Mouse (Mus musculus) urinary bladder, postnatal 36 days (tissue): Measurements from ENCODE around the gene Arrb1.

Source experiments
- DNase-seq, 2 experiments: peaks; one replicate each; pipeline ENCODE4 v3.0.0; 2022; ENCODE audit warnings: low spot score in 2 of 2, mixed read lengths in 1 of 2

Arrb1 gene

DNA sequence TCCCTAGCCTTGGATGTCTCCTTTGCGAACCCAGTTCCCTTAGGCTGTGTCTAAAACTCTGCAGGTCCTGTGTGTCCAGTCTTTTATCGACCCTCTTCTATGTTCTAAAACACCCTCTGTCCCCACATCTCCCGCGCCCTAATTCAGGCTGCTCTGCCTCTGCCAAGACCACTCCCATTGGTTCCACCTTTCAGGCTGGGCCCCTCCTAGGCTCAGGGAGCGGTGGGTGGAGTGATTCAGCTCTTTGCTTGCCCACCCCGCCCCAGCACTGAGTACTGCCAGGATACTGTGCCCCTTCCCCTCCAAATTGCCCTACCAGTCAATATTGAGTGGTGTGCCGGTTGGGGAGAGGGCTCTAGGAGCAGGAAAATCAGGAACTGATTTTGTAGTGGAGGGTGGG lies 92.1 kb downstream of the Arrb1 start:
- no peak for DNase-seq

DNA sequence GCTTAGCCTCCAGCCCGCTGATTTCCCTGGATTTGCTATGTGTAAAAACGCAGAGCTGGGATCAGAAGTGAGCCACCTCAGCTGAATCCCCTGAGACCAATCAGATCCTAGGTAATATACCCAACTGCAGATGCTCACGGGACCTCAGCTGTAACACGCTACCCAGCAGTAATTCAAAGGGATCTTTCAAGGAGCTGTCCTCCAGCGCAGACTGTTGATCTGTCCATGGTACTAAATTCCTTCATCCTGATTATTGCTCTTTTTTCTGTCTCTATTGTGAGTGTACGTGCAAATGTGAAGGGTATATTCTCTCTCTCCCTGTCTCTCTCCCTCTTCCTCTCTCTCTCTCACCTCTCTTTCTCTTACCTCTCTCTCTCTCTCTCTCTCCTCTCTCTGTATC lies 97.0 kb downstream of the Arrb1 start:
- DNase-seq = no peak

- peak in 1 of 2 experiments; percentile 34 for DNase-seq
Observed at GRCm38 (mm10) chr7:99633966-99634665, 98.8 kb downstream of the Arrb1 start.

GRCm38 (mm10) chr7:99641245-99641644 lies 106.0 kb downstream of the Arrb1 start:
- DNase-seq = peak in 1 of 2 experiments; percentile 32

GRCm38 (mm10) chr7:99642078-99642477 lies 106.8 kb downstream of the Arrb1 start:
- DNase-seq = no peak

- no peak for DNase-seq
Observed at GRCm38 (mm10) chr7:99644701-99645100, 109.4 kb downstream of the Arrb1 start.

DNA sequence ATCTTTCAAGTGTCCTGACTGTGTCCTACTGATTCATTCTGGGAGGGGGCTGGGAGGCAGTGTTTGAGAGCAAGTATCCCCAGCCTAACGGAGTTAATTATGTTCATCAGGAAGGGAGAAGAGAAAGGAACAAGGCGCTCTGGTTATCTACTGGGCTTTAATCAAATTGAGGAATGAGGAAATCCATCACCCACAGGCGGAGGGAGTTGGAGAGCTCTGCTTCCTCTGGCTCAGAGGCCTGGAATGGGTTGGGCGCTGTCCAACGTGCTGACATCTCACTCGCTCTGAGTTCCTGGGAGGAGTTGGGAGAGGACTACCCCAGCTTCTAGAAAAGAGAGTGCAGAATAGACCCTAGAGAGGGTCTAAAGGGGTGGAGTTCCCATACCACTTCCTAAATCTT lies 113.4 kb downstream of the Arrb1 start:
- DNase-seq = peak; percentile 41 to 62

DNA sequence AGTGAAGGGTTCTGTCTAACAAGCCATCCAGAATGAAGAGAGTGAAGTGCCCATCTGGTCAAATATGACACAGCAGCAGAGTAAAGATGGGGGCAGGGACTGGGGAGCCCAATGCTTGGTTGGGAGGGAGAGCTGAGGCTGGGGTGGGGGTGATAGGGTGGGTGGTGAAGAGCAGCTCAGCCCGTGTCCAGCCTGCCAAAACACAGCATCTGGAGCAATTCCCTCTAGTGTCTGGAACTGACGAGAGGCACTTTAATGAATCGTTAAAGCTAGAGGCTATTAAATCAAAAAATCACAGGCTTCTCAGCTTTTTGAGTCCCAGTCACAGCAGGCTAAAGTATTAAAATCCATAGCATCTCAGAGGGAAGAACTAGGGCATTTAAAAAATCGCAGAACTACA lies 114.3 kb downstream of the Arrb1 start:
- DNase-seq = no peak

- DNase-seq = no peak
Observed at GRCm38 (mm10) chr7:99654244-99654643, 119.0 kb downstream of the Arrb1 start.
